Mouse (Mus musculus) adrenal gland, postnatal 25 days (tissue): ENCODE results near the gene Rbmx. TPM values are rescaled to one million over a fixed set of nuclear protein-coding genes. Genes with fewer than 3 reads are reported as not detected.

Experiments
- total RNA-seq: library from RNA; stranded (reverse); gene quantifications from 2 replicates; pipeline ENCODE4 v1.2.3, GENCODE M21; 2021

The Rbmx gene
- total RNA-seq, 1 experiment from 2014 or later = 33.0 TPM

Other genes starting within 250 kb of the Rbmx start
- gene Cd40lg, start 180.9 kb downstream of the Rbmx start, total RNA-seq = not detected in 2 replicates
- gene Arhgef6, start 54.3 kb downstream of the Rbmx start, total RNA-seq = 46.8 and 52.8 TPM in 2 replicates
- not detected in 2 replicates for gene Gm364, start 16.1 kb upstream of the Rbmx start, total RNA-seq
- gene Gpr101, start 110.7 kb upstream of the Rbmx start, total RNA-seq = not detected in 2 replicates